Mouse (Mus musculus): ENCODE results near the gene Prr22. TPM values are rescaled to one million over a fixed set of nuclear protein-coding genes. Genes with fewer than 3 reads are reported as not detected.

Gene Prr22
- total RNA-seq, 1 experiment from 2014 or later = not detected

DNA sequence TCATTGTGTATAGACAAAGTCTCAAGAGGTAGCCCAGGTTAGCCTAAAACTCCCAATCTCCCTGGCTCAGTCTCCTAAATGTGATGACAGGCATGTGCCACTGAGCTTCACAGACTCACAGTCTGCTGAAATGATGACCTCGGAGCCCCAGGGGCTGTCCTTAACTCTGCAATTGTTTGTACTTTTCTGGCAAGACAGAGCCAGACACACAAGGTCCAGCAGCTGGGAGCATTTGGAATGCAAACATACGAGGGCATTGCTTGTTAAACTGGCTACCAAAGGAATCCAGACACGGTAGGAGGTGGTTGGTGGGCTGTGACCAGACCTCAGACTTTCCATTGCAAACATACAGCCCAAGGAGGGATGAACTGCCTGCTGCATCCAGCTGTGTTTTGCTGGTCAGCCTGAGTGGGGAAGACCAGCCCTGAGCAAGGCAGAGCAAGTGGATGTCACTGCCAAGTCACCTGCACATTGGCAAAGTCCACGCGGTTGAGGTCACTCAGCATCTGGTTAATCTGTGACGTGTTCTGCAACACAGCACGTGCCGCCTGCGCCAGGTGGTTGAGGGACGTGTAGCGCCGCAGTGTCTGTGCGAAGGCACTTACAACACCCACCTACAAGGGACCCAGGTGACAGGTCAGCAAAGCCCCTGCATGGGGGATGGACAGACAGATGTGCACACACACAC, 10.4 kb downstream of the Prr22 start:
- no peak for ATAC-seq (replicated peaks in 1 of 2; ENCODE audit: insufficient read depth in 1 of 2, low FRiP score in 2 of 2, low TSS enrichment in 1 of 2, low read depth in 1 of 2, poor library complexity in 2 of 2, severe bottlenecking in 2 of 2)

- no peak for ATAC-seq (replicated peaks in 1 of 2; ENCODE audit: insufficient read depth in 1 of 2, low FRiP score in 2 of 2, low TSS enrichment in 1 of 2, low read depth in 1 of 2, poor library complexity in 2 of 2, severe bottlenecking in 2 of 2)
These were observed 18.8 kb downstream of the Prr22 start for GRCm38 (mm10) chr17:56788886-56789285.

DNA sequence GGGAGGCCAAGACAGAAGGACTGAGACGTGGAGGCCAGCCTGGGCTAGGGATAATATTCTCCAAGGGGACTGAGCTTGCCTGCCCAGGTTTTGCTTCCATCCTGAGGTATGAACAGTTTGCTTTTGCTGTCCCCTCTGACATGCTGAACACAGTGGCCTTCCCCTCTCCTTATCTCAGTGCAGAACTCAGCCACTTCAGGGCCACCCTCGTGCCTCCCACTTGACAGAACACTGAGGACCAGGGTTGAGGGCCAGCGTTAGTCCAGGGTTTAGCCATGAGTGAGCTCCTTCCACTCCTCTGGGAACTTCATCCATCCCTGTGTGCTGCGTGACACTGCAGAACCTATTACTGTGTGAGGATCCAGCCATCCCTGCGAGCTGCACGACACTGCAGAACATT, 19.2 kb downstream of the Prr22 start:
- no peak for ATAC-seq (replicated peaks in 1 of 2; ENCODE audit: insufficient read depth in 1 of 2, low FRiP score in 2 of 2, low TSS enrichment in 1 of 2, low read depth in 1 of 2, poor library complexity in 2 of 2, severe bottlenecking in 2 of 2)

- ATAC-seq (replicated peaks in 1 of 2; ENCODE audit: insufficient read depth in 1 of 2, low FRiP score in 2 of 2, low TSS enrichment in 1 of 2, low read depth in 1 of 2, poor library complexity in 2 of 2, severe bottlenecking in 2 of 2) = no peak
These were observed 22.5 kb downstream of the Prr22 start for GRCm38 (mm10) chr17:56792588-56792987.

DNA sequence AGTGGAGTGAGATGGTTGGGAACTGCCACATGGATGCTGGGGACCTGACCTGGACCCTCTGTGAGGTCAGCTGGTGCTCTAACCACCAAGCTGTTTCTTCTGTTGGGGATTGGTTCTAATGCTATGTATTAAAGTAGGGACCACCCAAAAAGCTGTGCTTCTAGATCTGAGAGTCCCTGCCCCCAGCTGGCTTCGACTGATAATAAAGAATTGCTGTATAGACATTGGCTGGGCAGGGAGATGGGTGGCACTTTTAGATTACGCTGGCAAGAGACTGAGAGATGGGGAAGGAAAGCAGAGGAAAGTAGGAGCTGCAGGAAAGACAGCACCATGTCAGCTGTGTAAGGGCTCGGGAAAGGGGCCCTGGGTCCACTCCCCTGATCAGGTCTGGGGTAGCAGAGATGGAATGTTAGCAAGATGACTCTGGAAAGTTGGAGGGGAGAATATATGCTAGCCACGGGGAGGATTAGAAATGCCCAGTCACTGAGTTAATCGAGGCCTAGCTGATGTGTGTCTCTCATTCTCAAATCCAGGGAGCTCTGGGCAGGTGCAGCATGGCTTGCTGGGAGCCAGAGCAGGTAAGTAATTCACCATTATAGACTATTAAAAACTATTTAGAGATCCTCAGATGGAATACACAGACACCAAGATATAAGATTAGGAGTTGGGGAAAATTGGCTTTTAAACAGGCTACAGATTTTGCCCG, 23.7 kb downstream of the Prr22 start:
- no peak for ATAC-seq (replicated peaks in 1 of 2; ENCODE audit: insufficient read depth in 1 of 2, low FRiP score in 2 of 2, low TSS enrichment in 1 of 2, low read depth in 1 of 2, poor library complexity in 2 of 2, severe bottlenecking in 2 of 2)

GRCm38 (mm10) chr17:56799276-56799675, 29.2 kb downstream of the Prr22 start:
- no peak for ATAC-seq (replicated peaks in 1 of 2; ENCODE audit: insufficient read depth in 1 of 2, low FRiP score in 2 of 2, low TSS enrichment in 1 of 2, low read depth in 1 of 2, poor library complexity in 2 of 2, severe bottlenecking in 2 of 2)

GRCm38 (mm10) chr17:56802065-56802464, 32.0 kb downstream of the Prr22 start:
- no peak for ATAC-seq (replicated peaks in 1 of 2; ENCODE audit: insufficient read depth in 1 of 2, low FRiP score in 2 of 2, low TSS enrichment in 1 of 2, low read depth in 1 of 2, poor library complexity in 2 of 2, severe bottlenecking in 2 of 2)

DNA sequence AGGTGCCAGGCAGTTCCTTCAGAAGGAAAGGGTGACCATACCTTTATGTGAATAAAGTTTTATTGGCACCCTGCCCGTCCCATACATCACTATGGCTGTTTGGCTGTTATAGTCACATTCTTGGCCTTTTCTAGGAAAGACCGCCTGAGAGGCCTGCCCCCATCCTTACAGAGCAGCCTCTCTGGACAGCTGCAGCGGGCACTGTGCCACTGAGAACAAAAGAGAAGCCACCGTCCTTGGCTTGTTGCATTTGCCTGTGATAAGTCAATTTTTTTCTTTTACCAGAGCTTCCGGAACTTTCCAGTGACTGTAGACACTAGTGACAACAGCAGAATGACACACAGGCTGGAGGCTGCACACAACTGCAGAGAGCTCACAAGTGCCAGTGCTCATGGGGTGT, 34.9 kb downstream of the Prr22 start:
- ATAC-seq (replicated peaks in 1 of 2; ENCODE audit: insufficient read depth in 1 of 2, low FRiP score in 2 of 2, low TSS enrichment in 1 of 2, low read depth in 1 of 2, poor library complexity in 2 of 2, severe bottlenecking in 2 of 2) = no peak

DNA sequence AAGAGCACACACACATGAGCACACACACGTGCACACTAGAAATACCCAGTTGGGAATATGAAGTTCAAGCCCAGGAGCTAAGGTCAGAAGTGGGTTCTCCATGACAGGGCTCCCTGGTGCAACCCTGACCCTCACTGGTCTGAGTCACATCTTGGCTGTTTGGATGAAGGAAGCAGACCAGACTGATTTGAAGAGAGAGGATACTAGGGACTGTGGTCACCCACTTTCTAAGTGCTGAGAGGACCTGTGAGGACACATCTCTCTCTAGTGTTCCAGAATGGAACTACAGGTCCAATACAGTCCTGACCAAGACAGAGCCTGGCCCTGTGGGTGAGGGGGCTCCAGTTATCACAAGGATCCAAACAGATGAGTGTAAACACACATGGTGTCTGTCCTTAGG, 35.7 kb downstream of the Prr22 start:
- no peak for ATAC-seq (replicated peaks in 1 of 2; ENCODE audit: insufficient read depth in 1 of 2, low FRiP score in 2 of 2, low TSS enrichment in 1 of 2, low read depth in 1 of 2, poor library complexity in 2 of 2, severe bottlenecking in 2 of 2)

DNA sequence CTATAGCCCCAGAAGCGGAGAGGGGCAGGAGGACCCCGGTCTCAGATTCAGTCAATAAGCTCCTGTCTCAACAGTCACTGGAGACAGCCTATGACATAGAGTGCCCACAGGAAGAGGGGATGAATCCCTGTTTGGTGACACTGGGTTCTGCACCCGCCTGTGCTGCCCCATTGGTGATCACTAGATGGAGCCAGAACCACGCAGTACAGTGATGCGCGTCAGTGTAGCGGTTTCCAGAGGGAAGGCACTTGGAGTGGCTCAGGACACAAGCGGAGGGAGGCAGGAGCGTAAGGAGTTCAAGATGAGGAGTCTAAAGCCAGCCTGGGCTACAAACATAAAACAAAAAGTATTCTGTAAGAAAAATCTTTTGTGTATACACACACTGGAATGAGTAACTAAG, 38.5 kb downstream of the Prr22 start:
- peak; percentile 72 to 78 for ATAC-seq (replicated peaks in 1 of 2; ENCODE audit: insufficient read depth in 1 of 2, low FRiP score in 2 of 2, low TSS enrichment in 1 of 2, low read depth in 1 of 2, poor library complexity in 2 of 2, severe bottlenecking in 2 of 2)

GRCm38 (mm10) chr17:56810245-56810644, 40.2 kb downstream of the Prr22 start:
- peak; percentile 63 to 65 for ATAC-seq (replicated peaks in 1 of 2; ENCODE audit: insufficient read depth in 1 of 2, low FRiP score in 2 of 2, low TSS enrichment in 1 of 2, low read depth in 1 of 2, poor library complexity in 2 of 2, severe bottlenecking in 2 of 2)

DNA sequence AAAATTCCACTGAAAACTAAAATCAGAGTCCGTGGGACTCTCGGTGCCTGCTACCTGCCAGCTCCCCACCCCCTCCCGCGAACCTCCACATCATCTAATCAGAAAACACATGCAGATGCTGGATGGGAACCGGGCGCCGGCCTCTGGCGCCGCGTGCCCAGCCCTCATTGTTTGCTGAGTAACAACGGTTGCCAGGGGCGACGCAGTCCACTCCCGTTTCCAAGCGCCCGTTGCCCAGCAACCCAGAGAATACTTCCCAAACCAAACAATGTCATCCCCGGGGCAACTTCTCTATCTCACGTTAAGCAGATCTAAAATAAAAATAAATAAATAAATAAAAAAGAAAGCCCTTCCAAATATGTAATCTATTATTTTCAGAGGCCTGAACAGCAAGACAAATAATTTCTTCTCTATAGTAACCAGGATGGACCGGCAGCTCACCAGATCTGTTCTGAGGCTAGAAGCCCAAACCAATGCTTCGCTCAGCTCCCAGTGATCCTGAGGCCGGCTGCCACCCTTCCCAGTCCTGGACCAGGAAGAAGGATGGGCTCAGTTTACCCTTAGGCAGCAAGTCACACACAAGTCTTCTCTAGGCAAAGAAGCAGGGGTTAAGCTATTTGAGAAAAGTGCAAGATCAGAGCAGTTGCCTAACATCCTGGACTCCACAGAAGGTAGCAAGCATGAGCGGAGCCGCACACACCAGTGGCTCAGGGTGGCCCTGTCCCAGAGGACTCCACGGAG, 44.4 kb downstream of the Prr22 start:
- ATAC-seq (replicated peaks in 1 of 2; ENCODE audit: insufficient read depth in 1 of 2, low FRiP score in 2 of 2, low TSS enrichment in 1 of 2, low read depth in 1 of 2, poor library complexity in 2 of 2, severe bottlenecking in 2 of 2) = peak; percentile 59 to 79

GRCm38 (mm10) chr17:56815057-56815345, 45.0 kb downstream of the Prr22 start:
- no peak for ATAC-seq (replicated peaks in 1 of 2; ENCODE audit: insufficient read depth in 1 of 2, low FRiP score in 2 of 2, low TSS enrichment in 1 of 2, low read depth in 1 of 2, poor library complexity in 2 of 2, severe bottlenecking in 2 of 2)

DNA sequence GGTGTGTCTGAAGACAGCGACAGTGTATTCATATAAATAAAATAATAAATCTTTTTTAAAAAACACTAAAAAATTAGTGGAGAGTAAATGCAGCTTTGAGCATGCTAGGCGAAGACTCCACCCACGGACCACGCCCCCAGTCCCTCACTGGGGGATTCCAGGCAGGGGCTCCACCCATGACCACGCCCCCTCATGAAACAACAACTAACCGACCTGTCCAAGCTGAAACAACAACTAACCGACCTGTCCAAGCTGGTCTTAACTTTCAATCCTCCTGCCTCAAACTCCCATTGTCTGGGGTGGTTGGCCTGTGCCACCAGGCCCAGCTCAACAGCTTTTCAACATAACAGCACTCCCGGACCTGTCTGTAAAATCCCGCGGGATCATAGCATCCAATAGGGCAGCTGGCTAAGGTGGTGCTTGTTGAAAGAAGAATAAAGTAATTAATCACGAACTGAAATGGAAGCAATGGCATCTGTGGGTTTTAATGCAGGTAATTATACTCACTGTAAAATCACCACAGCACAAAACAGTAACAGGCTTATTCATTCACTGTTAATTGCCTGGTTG, 48.1 kb downstream of the Prr22 start:
- ATAC-seq (replicated peaks in 1 of 2; ENCODE audit: insufficient read depth in 1 of 2, low FRiP score in 2 of 2, low TSS enrichment in 1 of 2, low read depth in 1 of 2, poor library complexity in 2 of 2, severe bottlenecking in 2 of 2) = no peak

- ATAC-seq (replicated peaks in 1 of 2; ENCODE audit: insufficient read depth in 1 of 2, low FRiP score in 2 of 2, low TSS enrichment in 1 of 2, low read depth in 1 of 2, poor library complexity in 2 of 2, severe bottlenecking in 2 of 2) = no peak
These were observed 49.0 kb downstream of the Prr22 start for GRCm38 (mm10) chr17:56819032-56819545.

DNA sequence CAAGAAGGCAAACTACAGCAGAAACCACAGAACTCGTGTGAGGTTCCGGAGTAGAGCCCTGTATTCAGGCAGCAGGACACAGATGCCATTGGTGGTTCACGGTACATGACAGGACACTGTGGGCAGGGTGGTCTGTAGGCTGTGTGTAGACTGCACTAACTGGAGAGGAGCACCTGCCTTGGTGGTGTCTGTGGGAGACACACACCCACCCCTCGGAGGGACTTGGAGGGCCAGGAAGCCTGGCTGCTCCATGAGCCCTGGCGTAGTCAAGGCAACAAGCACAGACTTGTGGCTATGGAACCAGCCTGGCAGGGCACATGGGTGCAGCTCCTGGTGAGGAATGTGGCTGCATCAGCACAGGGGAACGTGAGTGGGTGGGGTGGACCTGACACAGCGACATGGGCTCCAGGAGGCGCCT, 49.7 kb downstream of the Prr22 start:
- peak; percentile 97 for ATAC-seq (replicated peaks in 1 of 2; ENCODE audit: insufficient read depth in 1 of 2, low FRiP score in 2 of 2, low TSS enrichment in 1 of 2, low read depth in 1 of 2, poor library complexity in 2 of 2, severe bottlenecking in 2 of 2)
